Mouse (Mus musculus): ENCODE data around the gene Eaf1. TPM values are rescaled to one million over a fixed set of nuclear protein-coding genes. Genes with fewer than 3 reads are reported as not detected.

The Eaf1 gene
- 35.4 TPM for polyA plus RNA-seq (2014; fragmentation: Illumina TruSeq; extraction: RNeasy Lipid Tissue Mini Kit (QIAGEN cat#74804); ENCODE audit: low read depth, low replicate concordance)

GRCm38 (mm10) chr14:31494349-31494974 is at the start of gene Eaf1:
TSS of gene Eaf1 (plus strand) at chr14:31494399.

GRCm38 (mm10) chr14:31494975-31495455 is 816 bp downstream of the Eaf1 start, which contains the start of gene Mettl6:
TSS of gene Mettl6 (minus strand) at chr14:31495040.

Other genes starting within 250 kb of the Eaf1 start
- 9.4 TPM for gene Phf7, start 243.1 kb upstream of the Eaf1 start, polyA plus RNA-seq (2014; fragmentation: Illumina TruSeq; extraction: RNeasy Lipid Tissue Mini Kit (QIAGEN cat#74804); ENCODE audit: low read depth, low replicate concordance)
- gene Bap1, start 242.9 kb upstream of the Eaf1 start, polyA plus RNA-seq (2014; fragmentation: Illumina TruSeq; extraction: RNeasy Lipid Tissue Mini Kit (QIAGEN cat#74804); ENCODE audit: low read depth, low replicate concordance): 4.4 TPM
- not detected for gene Dnah1, start 170.5 kb upstream of the Eaf1 start, polyA plus RNA-seq (2014; fragmentation: Illumina TruSeq; extraction: RNeasy Lipid Tissue Mini Kit (QIAGEN cat#74804); ENCODE audit: low read depth, low replicate concordance)
- gene Capn7, start 157.8 kb upstream of the Eaf1 start, polyA plus RNA-seq (2014; fragmentation: Illumina TruSeq; extraction: RNeasy Lipid Tissue Mini Kit (QIAGEN cat#74804); ENCODE audit: low read depth, low replicate concordance): 53.0 TPM
- 53.7 TPM for gene Sh3bp5, start 58.3 kb upstream of the Eaf1 start, polyA plus RNA-seq (2014; fragmentation: Illumina TruSeq; extraction: RNeasy Lipid Tissue Mini Kit (QIAGEN cat#74804); ENCODE audit: low read depth, low replicate concordance)
- gene Mettl6, start 641 bp downstream of the Eaf1 start, polyA plus RNA-seq (2014; fragmentation: Illumina TruSeq; extraction: RNeasy Lipid Tissue Mini Kit (QIAGEN cat#74804); ENCODE audit: low read depth, low replicate concordance): 26.8 TPM
- gene Colq, start 96.9 kb downstream of the Eaf1 start, polyA plus RNA-seq (2014; fragmentation: Illumina TruSeq; extraction: RNeasy Lipid Tissue Mini Kit (QIAGEN cat#74804); ENCODE audit: low read depth, low replicate concordance): not detected
- not detected for gene Gm49387, start 146.5 kb downstream of the Eaf1 start, polyA plus RNA-seq (2014; fragmentation: Illumina TruSeq; extraction: RNeasy Lipid Tissue Mini Kit (QIAGEN cat#74804); ENCODE audit: low read depth, low replicate concordance)
- gene Btd, start 146.6 kb downstream of the Eaf1 start, polyA plus RNA-seq (2014; fragmentation: Illumina TruSeq; extraction: RNeasy Lipid Tissue Mini Kit (QIAGEN cat#74804); ENCODE audit: low read depth, low replicate concordance): 13.3 TPM
- gene Hacl1, start 146.9 kb downstream of the Eaf1 start, polyA plus RNA-seq (2014; fragmentation: Illumina TruSeq; extraction: RNeasy Lipid Tissue Mini Kit (QIAGEN cat#74804); ENCODE audit: low read depth, low replicate concordance): 540 TPM

Data from liver, adult 10 weeks (tissue).